Mouse (Mus musculus) CD4-positive, CD25-positive, alpha-beta regulatory T cell, adult 4 months (primary cell): ENCODE data around the gene Gm9747. TPM values are rescaled to one million over a fixed set of nuclear protein-coding genes. Genes with fewer than 3 reads are reported as not detected.

Source experiments
- ATAC-seq: one replicate; pipeline ENCODE4 v1.8.0; 2017
- polyA plus RNA-seq, 2 experiments: library from polyadenylated mRNA; unstranded; fragments of 100-300 nt; shearing (Covaris generic); gene quantifications; one replicate each; pipeline ENCODE4 v1.2.1; 2017

The Gm9747 gene
- not detected for polyA plus RNA-seq

DNA sequence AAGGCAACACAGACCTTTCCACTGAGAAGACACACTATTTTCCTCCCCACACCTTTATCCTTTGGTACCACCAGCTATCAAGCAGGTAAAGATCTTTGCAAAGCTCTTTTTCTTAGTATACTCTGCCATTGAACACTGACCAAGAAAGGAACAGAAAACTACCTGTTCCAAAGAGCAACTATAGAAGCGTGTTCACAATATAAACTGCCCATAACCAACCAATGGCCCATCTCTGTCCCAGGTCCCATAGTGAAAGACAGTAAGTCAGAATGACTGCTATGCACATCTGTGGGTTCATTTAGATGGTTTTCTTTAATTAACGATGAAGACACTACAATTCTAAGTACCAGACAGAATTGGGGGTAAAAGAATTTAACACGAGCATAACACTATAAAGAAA is at the start of gene Gm9747:
TSS of gene Gm9747 (plus strand) at position 301 of the 400 bp plus-strand sequence.
- ATAC-seq = no peak

- ATAC-seq = no peak
These were observed 48.9 kb upstream of the Gm9747 start for GRCm38 (mm10) chr1:82183913-82184442.

DNA sequence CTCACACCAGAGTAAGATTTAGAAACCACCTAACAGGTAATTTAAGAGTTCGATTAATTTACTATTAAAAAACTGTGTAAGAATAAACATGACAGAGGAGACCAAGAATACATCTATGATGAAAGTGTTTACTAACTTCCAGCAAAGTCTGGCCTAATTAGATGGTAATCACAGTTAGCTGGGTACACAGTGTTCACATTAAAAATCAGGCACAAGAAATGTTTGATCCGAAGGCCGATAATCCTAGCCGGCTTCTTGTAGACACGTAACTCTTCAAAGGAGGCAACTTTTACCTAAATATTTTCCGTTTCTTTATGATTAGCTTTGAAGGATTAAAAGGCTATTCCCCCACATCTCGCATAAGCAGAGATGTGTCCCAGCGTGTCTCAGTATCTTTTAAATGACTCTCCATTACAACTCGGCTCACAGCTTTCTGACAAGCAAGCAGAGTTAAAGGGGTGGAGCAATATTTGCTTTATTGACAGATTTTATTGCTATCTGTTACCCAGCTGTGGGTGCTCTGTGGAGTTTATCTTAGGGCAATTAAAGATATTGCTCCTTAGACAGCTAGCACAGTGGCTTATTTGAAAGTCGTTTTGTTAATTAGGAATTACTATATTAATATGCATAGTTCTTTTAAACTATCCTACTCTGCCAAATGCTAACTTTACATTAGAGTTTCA is 44.2 kb upstream of the Gm9747 start:
- no peak for ATAC-seq

- no peak for ATAC-seq
These were observed 43.4 kb upstream of the Gm9747 start for GRCm38 (mm10) chr1:82189516-82189915.

GRCm38 (mm10) chr1:82191579-82191978 is 41.3 kb upstream of the Gm9747 start:
- ATAC-seq = no peak

DNA sequence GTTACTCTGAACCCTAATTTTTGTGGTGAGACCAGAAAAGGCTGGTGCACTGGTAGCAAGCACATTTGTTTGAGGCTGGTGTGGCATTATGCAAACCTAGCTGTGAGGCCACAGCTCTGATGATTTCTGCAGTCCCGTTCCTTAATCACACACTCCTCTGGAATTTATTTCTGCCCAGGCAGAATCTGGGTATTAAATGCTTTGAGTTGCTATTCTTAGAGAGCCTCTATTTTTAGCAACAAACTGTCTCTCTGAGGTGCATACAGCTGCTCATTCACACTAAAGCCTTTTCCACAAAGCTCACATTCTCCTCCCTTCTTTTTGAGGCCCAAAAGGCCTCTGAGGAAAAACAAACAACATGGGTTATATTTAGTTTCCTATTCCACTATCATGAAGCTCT is 33.0 kb upstream of the Gm9747 start:
- ATAC-seq = no peak

DNA sequence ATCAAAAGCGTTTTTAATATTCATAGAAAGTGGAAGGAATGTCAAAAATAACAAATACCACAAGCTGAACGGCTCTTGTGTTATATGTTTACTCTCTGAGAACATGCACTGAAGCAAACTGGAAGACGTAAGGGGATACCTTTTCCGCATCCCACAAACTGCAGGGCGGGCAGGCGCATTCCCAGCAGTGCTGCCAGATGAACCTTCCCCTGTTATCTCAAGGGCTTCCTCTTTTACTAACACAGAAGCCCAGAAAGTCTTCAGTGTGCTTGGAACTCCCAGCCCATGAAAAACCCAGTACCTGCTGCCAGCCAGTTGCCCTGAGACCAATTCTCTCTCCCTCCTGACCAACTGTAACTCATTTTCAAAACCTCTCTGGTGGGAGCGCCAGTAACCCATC is 32.3 kb upstream of the Gm9747 start:
- no peak for ATAC-seq

DNA sequence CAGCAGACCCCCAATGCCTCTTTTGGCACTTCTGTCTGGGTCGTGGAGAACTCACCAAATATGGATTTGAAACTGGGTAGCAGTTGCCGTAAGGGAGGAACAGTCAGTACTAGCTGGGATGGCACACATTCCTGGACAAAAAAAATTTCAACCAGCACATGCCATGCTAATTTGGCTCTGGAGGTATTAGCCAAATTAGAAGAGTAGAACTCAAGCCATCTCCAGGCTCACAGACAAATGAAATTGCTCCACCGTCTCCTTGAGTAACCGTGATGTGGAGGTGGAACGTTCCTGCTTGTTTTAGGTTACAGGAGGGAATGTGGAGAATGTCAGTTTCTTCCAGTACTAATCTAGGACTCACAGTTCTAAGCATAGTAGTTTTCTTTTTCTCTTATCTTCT is 25.4 kb upstream of the Gm9747 start:
- no peak for ATAC-seq

- no peak for ATAC-seq
These were observed 12.1 kb upstream of the Gm9747 start for GRCm38 (mm10) chr1:82220673-82221396.

DNA sequence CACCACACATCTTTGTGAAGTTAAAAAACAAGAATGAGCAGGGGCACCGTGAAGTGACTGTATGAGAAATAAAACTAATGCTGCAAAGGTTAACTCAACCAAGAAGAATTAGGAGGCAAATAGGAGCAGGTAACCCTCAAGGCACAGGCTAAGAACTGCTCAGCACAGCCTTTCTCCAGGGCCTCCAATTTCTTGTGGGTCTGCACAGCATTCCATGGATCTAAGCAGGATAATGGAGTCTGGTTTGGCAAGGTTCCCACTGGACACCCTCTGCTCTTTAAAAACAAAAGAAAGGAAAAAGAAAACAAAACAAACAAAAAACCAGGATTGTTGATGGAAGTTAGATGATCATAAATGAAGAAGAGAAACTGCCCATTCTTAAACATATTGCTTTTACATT is 11.4 kb upstream of the Gm9747 start:
- ATAC-seq = no peak

DNA sequence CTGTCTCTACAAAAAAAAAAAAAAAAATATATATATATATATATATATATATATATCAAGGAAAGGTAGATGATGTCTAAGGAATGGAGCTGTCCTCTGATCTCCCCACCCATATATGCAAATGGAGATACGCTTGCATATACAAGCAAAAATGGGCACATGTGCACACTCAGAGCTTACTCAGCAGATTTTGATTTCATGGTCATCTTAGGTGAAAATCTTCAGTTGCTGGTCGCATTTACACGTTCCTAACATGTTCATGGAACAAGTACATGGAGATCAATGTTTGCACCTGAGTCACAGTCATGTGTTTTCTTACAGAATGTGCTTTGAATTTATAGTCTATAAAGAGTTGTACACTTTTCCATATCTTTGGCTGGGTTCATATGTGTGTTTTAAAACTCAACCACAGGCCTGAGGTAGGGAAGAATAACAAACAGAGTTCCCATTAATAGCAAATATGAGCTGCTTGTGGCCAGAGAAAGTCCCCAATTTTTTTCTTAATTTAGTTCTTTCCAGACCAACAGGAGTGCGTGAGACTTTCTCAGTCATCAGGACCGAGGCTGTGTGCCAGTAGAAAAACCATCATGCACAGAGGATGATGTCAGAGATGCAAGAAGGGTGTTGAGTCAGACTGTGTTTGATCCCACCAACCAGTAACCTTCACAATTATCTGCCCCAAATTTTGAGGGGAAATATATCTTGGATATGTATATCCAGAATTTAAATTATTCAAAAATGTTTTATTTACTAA is 9.7 kb upstream of the Gm9747 start:
- ATAC-seq = no peak

GRCm38 (mm10) chr1:82228841-82229240 is 4.1 kb upstream of the Gm9747 start:
- ATAC-seq = no peak

DNA sequence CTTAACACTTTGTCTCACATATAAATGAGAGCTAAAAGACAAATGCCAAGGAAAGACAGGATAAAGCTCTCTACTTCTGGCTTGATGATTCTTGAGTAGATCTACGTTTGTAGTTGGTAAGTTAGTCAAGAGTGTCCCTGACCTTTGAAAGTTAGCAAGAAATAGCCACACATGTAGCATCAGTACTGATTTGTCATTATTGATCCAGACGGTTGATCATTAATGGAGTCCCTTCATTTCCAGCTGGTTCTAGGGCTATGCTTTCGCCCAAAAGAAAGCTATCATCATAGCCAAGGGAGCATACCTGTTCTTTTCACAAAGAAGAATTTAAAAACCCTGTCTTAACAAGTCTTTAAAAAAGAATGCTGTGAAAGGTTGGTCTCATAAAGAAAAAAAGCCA is 1.7 kb downstream of the Gm9747 start:
- no peak for ATAC-seq

- ATAC-seq = no peak
These were observed 2.7 kb downstream of the Gm9747 start for GRCm38 (mm10) chr1:82235455-82236104.

DNA sequence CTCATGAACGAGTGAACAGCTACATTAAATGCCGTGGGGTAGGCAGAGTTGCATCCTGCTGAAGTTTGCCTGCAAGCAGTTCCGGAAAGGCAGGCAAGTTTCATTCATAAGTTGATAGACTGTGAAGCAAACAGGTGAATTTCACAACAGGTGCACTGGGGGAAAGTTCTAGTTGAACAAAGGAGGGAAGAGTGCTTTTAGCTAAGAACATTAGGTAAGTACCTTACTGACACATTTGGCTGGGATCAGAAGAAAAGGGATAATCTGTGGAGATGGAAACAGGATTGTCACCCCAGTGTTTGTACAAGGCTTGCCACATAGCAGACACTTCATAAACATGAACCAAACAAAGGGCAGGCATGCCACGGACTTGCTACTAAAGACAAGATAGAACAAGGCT is 5.3 kb downstream of the Gm9747 start:
- ATAC-seq = no peak

DNA sequence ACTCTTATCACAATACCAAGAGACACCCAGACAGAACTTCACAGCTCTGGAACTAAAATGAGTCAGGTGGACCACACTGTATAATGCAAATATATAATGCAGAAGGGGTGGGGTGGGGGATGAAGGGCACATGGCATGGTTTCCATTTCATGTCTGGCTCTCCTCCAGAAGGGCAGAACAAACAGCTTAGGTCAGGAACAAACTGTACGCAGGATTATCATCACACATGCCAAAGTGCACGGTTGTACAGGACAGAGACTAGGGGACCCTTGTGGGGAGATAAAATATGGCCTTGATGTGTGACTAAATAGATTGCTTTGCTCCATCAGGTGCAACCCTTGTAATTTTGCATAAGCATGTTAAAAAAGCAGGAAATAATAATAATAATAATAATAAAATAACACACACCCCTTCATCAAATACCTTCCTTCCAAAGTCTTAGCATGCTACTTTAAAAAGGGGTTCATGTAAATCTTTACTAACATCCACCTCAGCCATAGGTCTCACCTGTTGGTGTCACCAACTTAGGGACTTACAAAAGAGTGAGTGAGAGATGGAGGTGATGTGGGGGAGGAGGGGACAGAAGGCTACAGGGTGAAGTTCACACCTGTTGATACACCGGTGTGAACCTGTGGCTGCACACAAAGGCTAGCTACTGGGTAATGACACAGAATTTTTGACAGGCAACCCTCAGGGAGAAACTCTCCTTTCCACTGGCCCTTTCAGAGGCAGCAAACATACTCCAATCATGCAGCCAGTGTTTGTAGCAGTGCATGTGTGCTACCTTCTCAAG is 6.7 kb downstream of the Gm9747 start:
- ATAC-seq = no peak

GRCm38 (mm10) chr1:82243260-82243825 is 10.4 kb downstream of the Gm9747 start:
- ATAC-seq = no peak

- ATAC-seq = no peak
These were observed 12.1 kb downstream of the Gm9747 start for GRCm38 (mm10) chr1:82245002-82245401.

- ATAC-seq = no peak
These were observed 14.5 kb downstream of the Gm9747 start for GRCm38 (mm10) chr1:82247221-82247951.

DNA sequence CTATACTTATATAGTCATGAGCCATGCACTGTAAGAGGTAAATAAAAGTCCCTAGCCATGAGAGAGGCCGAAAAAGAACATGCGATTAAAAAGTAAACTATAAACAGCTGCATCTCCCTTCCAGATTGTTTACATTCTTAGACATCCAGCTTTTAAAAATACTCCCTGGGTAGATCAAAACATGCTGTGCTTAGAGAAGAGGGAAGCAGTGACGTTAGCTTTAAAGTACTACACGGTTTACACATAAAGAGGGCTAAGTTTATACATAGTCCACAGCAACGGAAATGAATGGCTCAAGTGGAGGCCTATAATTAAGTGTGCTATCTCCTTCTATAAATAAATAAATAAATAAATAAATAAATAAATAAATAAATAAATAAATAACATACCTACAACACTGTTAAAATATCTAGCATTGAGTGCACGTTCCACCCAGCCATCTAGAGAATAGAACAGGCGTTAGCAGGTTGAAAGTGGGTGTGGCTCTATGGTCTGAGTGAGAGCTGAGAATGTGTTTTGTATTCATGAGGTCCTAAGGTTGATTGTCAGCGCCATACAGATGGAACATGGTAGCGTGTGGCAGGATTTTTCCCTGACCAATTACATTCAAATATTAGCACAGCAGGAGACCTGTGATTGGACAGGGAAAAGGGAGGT is 21.0 kb downstream of the Gm9747 start:
- ATAC-seq = no peak
